Mouse (Mus musculus) myocyte (in vitro differentiated cells): ENCODE results near the gene Tnfrsf12a.

ENCODE experiments used
- E2F4 ChIP-seq: IDR thresholded peaks from one replicate; pipeline ENCODE4 v1.6.1; 2011; ENCODE audit warnings: mild to moderate bottlenecking, control low read depth, moderate library complexity; ENCODE audit not compliant: insufficient read depth
- POLR2A ChIP-seq: IDR thresholded peaks from one replicate; pipeline ENCODE4 v1.6.1; 2011; ENCODE audit warnings: low read depth, mild to moderate bottlenecking, control low read depth, moderate library complexity; ENCODE audit not compliant: insufficient read length
- TCF12 ChIP-seq: IDR thresholded peaks from one replicate; pipeline ENCODE4 v1.6.1; 2011; ENCODE audit warnings: mild to moderate bottlenecking, control low read depth; ENCODE audit not compliant: poor library complexity, insufficient read depth, severe bottlenecking
- USF1 ChIP-seq: IDR thresholded peaks from one replicate; pipeline ENCODE4 v1.6.1; 2011; ENCODE audit warnings: low read depth, mild to moderate bottlenecking, control low read depth, moderate library complexity

GRCm38 (mm10) chr17:23630195-23631020 lies 46.9 kb downstream of the Tnfrsf12a start:
- no peak for TF ChIP-seq E2F4
- TF ChIP-seq TCF12 = no peak
- TF ChIP-seq POLR2A = no peak
- TF ChIP-seq USF1 = no peak
